17 mouse cellular contexts compared by ENCODE assay signal in the genomic region with DNA sequence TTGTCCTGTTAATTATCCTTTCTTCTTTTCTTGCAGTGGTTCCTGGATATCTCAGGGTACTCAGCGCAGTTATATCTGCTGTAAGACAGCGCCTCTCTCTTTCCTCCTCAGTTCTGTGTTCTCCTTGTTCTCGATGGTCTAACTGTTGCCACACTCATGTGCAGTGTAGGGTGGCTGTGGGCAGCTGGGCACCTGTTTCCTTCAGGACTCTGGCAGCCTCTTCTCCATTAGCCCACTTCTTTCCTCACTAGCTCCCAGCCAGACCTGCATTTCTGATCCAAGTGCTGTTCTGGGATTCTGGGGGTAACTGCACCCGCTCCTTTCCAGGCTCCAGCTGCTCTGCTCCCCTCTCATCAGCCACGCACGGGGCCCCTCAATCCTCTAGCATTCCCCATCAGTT.
DNase-seq lines count a peak whose midpoint lies in the region.
"Had no signal": no experiment of that assay in that cellular context is flagged by ENCODE, and none has a peak within 500 bp of the region (broad histone marks: within the 10 kb centered on the region; RNA-seq: fewer than 3 reads in every experiment).

No protein-coding gene starts in this region.

- intact Hi-C loops in heart, postnatal 10 days (cut with DNase I) = no loop called here

- DNase-seq in heart, adult 11 months = peak; percentile 15
- no peak for DNase-seq in heart, postnatal 10 days
- DNase-seq in right cerebral cortex, adult 18-20 months = peak; percentile 57
- no peak for DNase-seq in right cerebral cortex, postnatal 10 days (ENCODE audit: low spot score in 2 of 2)
- DNase-seq in right cerebral cortex, postnatal 25 days = peak; percentile 9
- no peak for DNase-seq in right cerebral cortex, postnatal 4 days
- DNase-seq in telencephalon, adult 2 months (ENCODE audit: low read depth, low spot score) = peak; percentile 31
- DNase-seq in lung, postnatal 4 days = no peak
- DNase-seq: adrenal gland, adult 2 months; adrenal gland, postnatal 10 days; adrenal gland, postnatal 25 days; cerebellum, adult 11-12 months; cerebellum, adult 2 months; cerebellum, adult 9-11 months; cerebellum, postnatal 14 days; cerebellum, postnatal 36 days; embryo, embryonic 11 days had no signal

Comparison
In these comparisons a context has a peak if more than half of its experiments do, and no peak if none do; other contexts are left out.
1. DNase-seq: peak in heart, adult 11 months (single experiment), right cerebral cortex, adult 18-20 months (single experiment), right cerebral cortex, postnatal 25 days (single experiment) and telencephalon, adult 2 months (single experiment); none in heart, postnatal 10 days (0 of 2), right cerebral cortex, postnatal 10 days (0 of 2), right cerebral cortex, postnatal 4 days (single experiment) and lung, postnatal 4 days (0 of 2).